Mouse (Mus musculus): ENCODE results near the gene Gm20517.

Gm20517 gene

GRCm38 (mm10) chr17:47596162-47596838 is 15.1 kb upstream of the Gm20517 start:
- in situ Hi-C loops (cut with MboI; ENCODE audit: unreplicated experiment in 2 of 2), result loop anchor here in 1 of 2 experiments (5.0 kb wide), 2 partner anchors 39 to 84 kb away; no protein-coding TSS in a partner anchor

DNA sequence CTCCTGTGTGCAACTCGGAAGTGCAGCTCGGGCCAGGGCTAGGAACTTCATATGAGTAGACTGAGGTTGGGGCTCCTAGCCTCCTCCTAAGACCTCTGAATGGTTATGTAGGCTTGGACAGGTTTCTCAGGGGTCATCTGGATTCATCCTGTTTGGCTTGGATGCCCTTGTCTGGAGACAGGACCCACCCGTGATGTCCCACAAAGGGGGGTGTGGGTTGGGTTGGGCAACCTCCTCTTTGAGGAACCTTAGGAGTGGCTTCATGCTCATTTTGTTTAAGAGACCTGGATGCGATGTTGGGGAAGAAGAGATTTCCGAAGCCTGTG is 14.6 kb upstream of the Gm20517 start:
- in situ Hi-C loops (cut with MboI; ENCODE audit: unreplicated experiment in 2 of 2), result loop anchor here in 1 of 2 experiments (5.0 kb wide), 2 partner anchors 40 to 85 kb away; no protein-coding TSS in a partner anchor

DNA sequence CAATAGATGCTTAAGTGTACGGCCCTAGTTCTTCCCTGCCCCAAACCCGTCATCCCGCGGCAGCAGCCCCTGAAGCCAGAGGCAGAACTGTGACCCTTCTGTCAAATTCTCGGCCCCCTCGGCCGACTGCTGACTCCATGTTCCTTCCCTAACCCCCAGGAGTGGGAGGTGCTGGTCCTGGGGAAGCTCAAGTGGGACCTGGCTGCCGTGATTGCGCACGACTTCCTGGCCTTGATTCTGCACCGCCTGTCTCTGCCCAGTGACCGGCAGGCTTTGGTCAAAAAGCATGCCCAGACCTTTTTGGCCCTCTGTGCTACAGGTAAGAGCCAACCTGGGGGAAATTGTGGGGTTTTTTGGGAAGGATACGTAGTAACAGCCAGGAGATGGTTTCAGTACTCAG is 14.1 kb upstream of the Gm20517 start:
- in situ Hi-C loops (cut with MboI; ENCODE audit: unreplicated experiment in 2 of 2), result loop anchor here in 1 of 2 experiments (5.0 kb wide), 2 partner anchors 40 to 85 kb away; no protein-coding TSS in a partner anchor

GRCm38 (mm10) chr17:47597838-47598579 is 13.4 kb upstream of the Gm20517 start:
- in situ Hi-C loops (cut with MboI; ENCODE audit: unreplicated experiment in 2 of 2), result loop anchor here in 1 of 2 experiments (5.0 kb wide), 2 partner anchors 41 to 86 kb away; no protein-coding TSS in a partner anchor

GRCm38 (mm10) chr17:47598580-47599304 is 12.6 kb upstream of the Gm20517 start:
- in situ Hi-C loops (cut with MboI; ENCODE audit: unreplicated experiment in 2 of 2), result loop anchor here in 1 of 2 experiments (5.0 kb wide), 2 partner anchors 41 to 86 kb away; no protein-coding TSS in a partner anchor

- in situ Hi-C loops (cut with MboI; ENCODE audit: unreplicated experiment in 2 of 2), result loop anchor here in 1 of 2 experiments (5.0 kb wide), 2 partner anchors 42 to 87 kb away; no protein-coding TSS in a partner anchor
Observed at GRCm38 (mm10) chr17:47599511-47600297, 11.7 kb upstream of the Gm20517 start.

- in situ Hi-C loops (cut with MboI; ENCODE audit: unreplicated experiment in 2 of 2), result no loop called here
Observed at GRCm38 (mm10) chr17:47600601-47601388, 10.6 kb upstream of the Gm20517 start.

DNA sequence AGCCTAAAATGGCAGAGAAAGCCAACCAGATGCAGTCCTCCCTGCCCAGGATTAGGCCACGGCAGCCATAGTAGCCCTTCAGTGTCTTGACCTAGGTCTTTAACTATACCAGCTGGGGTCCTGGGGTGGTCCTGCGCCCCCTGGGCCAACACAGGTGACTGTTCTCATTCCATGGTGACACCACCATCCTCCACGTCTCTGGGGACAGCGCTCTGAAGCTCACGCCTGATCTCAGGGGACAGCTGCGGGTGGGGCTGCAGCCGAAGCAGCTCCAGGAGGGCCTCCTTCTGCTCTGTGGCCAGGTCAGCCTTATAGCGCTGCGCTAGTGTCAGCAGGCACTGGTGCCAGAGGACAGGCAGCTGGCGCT is 10.0 kb upstream of the Gm20517 start:
- in situ Hi-C loops (cut with MboI; ENCODE audit: unreplicated experiment in 2 of 2), result no loop called here

- in situ Hi-C loops (cut with MboI; ENCODE audit: unreplicated experiment in 2 of 2), result no loop called here
Observed at GRCm38 (mm10) chr17:47602289-47602688, 9.1 kb upstream of the Gm20517 start.

DNA sequence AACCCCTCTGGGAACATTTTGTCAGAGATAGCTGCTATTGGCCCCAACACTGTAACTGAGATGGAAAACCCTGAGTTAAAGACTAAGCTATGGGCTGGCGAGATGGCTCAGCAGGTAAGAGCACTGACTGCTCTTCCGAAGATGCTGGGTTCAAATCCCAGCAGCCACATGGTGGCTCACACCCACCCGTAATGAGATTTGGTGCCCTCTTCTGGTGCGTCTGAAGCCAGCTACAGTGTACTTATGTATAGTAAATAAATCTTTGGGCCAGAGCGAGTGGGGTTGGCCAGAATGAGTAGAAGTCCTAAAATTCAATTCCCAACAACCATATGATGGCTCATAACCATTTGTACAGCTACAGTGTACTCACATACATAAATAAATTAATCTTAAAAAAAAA is 5.2 kb upstream of the Gm20517 start:
- in situ Hi-C loops (cut with MboI; ENCODE audit: unreplicated experiment in 2 of 2), result loop anchor here in 1 of 2 experiments (5.0 kb wide), 1 partner anchor 99 kb away; the partner anchor contains the start of gene Ccnd3

DNA sequence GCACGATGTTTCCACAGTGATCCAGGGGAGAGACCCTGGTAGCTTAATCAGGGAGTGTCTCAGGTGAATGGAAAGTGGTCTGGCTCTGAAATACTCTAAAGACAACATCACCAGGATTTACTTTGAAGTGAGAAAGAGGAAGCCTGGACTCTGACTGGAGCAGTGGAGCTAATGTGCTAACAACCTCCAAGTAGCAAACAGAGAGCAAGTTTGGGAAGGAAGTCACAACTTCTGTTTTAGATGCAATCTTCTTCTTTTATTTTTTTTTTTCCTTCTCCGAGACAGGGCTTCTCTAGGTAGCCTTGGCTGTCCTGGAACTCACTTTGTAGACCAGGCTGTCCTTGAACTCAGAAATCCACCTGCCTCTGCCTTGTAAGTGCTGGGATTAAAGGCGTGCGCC is 2.2 kb upstream of the Gm20517 start:
- in situ Hi-C loops (cut with MboI; ENCODE audit: unreplicated experiment in 2 of 2), result loop anchor here in 1 of 2 experiments (5.0 kb wide), 1 partner anchor 102 kb away; the partner anchor contains the start of gene Ccnd3

GRCm38 (mm10) chr17:47611661-47611982 is 233 bp downstream of the Gm20517 start:
- in situ Hi-C loops (cut with MboI; ENCODE audit: unreplicated experiment in 2 of 2), result loop anchor here (5.0 to 10.0 kb wide), 5 partner anchors 76 to 493 kb away; partner anchors contain the start of genes Mrps10 (in 2 of the 2), Frs3 (in 1 of the 2), Gm21981 (in 1 of the 2) and Prickle4 (in 1 of the 2)

GRCm38 (mm10) chr17:47614018-47614417 is 2.6 kb downstream of the Gm20517 start:
- in situ Hi-C loops (cut with MboI; ENCODE audit: unreplicated experiment in 2 of 2), result loop anchor here (5.0 to 10.0 kb wide), 5 partner anchors 73 to 491 kb away; partner anchors contain the start of genes Mrps10 (in 2 of the 2), Frs3 (in 1 of the 2), Gm21981 (in 1 of the 2) and Prickle4 (in 1 of the 2)

- in situ Hi-C loops (cut with MboI; ENCODE audit: unreplicated experiment in 2 of 2), result loop anchor here in 1 of 2 experiments (10.0 kb wide), 2 partner anchors 221 to 489 kb away; no protein-coding TSS in a partner anchor
Observed at GRCm38 (mm10) chr17:47616119-47616518, 4.7 kb downstream of the Gm20517 start.

DNA sequence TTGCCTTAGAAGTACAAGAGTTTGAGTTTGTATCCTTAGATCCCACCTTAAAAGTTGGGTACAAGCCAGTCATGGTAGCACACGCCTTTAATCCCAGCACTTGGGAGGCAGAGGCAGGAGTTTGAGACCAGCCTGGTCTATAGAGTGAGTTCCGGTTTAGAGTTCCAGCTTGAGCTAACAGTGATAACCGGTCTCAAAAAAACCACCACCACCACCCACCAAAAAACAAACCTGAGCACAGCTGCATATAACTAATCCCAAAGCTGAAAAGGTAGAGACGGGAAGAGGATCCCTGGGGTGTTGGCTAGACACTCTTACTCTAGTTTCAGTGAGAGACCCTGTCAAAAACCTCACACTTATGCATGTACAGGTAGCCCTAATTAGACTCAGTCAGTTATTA is 5.3 kb downstream of the Gm20517 start:
- in situ Hi-C loops (cut with MboI; ENCODE audit: unreplicated experiment in 2 of 2), result loop anchor here in 1 of 2 experiments (10.0 kb wide), 2 partner anchors 222 to 488 kb away; no protein-coding TSS in a partner anchor

- in situ Hi-C loops (cut with MboI; ENCODE audit: unreplicated experiment in 2 of 2), result loop anchor here in 1 of 2 experiments (10.0 kb wide), 2 partner anchors 223 to 487 kb away; no protein-coding TSS in a partner anchor
Observed at GRCm38 (mm10) chr17:47617605-47618307, 6.4 kb downstream of the Gm20517 start.

GRCm38 (mm10) chr17:47618556-47619311 is 7.3 kb downstream of the Gm20517 start:
- in situ Hi-C loops (cut with MboI; ENCODE audit: unreplicated experiment in 2 of 2), result loop anchor here in 1 of 2 experiments (10.0 kb wide), 2 partner anchors 224 to 486 kb away; no protein-coding TSS in a partner anchor
